Mouse (Mus musculus): ENCODE measurements around the gene Gm20388.

DNA sequence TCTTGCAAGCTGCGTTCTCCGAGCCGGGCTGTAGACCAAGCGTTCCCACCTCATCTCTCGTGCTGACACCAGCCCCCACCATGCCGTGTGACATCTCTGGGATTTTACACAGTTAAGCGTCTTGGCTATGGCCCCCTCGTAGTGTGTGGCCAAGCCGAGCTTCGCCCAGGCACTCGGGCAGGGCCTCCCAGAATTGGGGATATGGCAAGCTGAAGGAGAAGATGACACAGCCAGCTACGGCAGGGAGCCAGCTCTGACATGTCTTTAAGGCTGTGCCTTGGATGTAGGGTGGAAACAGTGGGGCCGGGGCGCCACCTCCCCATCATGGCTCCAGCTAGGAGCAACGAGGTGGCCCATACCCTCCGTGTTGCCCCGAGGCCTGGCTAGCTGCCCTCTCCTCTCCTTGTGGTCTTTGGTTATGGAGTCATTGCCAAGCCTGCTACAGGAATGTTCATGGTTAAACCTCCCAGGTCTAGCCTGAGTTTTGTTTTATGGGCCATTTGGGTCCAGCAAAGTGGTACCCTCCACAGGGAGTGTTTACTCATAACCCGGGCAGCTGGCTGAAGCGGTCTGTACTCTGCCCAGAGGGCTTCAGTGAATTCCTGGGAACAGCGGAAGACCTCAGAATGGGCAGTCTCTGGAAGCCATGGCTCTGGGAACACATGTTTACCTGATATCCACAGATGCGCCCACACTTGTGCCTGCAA is 406.6 kb downstream of the Gm20388 start:
- no peak for TF ChIP-seq TAL1 (IDR thresholded peaks at IDR 0.05; ENCODE audit: low read length)
- no peak for TF ChIP-seq GATA1 (IDR thresholded peaks at IDR 0.05; ENCODE audit: low read length)

All from erythroblast, embryonic 14.5 days (primary cell).